Mouse (Mus musculus) embryonic facial prominence, embryonic 13.5 days (tissue): Measurements from ENCODE around the gene Cct7. TPM values are rescaled to one million over a fixed set of nuclear protein-coding genes. Genes with fewer than 3 reads are reported as not detected.

Source experiments
- ATAC-seq: fragments of 200-750 bp; cut with Nextera tagmentation; 2 replicates; pipeline ENCODE4 v1.8.0; 2017; ENCODE audit warnings: low read depth; ENCODE audit not compliant: insufficient number of reproducible peaks, insufficient read depth, low FRiP score, low TSS enrichment
- H3K27ac ChIP-seq: fragments of 300-500 bp; sonication (generic); 2 replicates; pipeline ENCODE4 v1.5.1; 2015; ENCODE audit warnings: moderate library complexity, mild to moderate bottlenecking, inconsistent platforms
- H3K27me3 ChIP-seq: fragments of 300-500 bp; sonication (generic); 2 replicates; pipeline ENCODE4 v1.6.1; 2015; ENCODE audit warnings: mild to moderate bottlenecking, inconsistent platforms
- H3K36me3 ChIP-seq: fragments of 300-500 bp; sonication (generic); 2 replicates; pipeline ENCODE4 v1.6.1; 2015; ENCODE audit warnings: mild to moderate bottlenecking, inconsistent platforms
- H3K4me1 ChIP-seq: fragments of 300-500 bp; sonication (generic); 2 replicates; pipeline ENCODE4 v1.6.1; 2015; ENCODE audit warnings: inconsistent platforms
- H3K4me2 ChIP-seq: fragments of 300-500 bp; sonication (generic); 2 replicates; pipeline ENCODE4 v1.6.1; 2015; ENCODE audit warnings: moderate library complexity, mild to moderate bottlenecking, inconsistent platforms
- H3K4me3 ChIP-seq: fragments of 300-500 bp; sonication (generic); 2 replicates; pipeline ENCODE4 v1.5.1; 2015; ENCODE audit warnings: mild to moderate bottlenecking, inconsistent platforms
- H3K9ac ChIP-seq: fragments of 300-500 bp; sonication (generic); 2 replicates; pipeline ENCODE4 v1.6.1; 2015; ENCODE audit warnings: mild to moderate bottlenecking, inconsistent platforms
- H3K9me3 ChIP-seq: fragments of 300-500 bp; sonication (generic); 2 replicates; pipeline ENCODE4 v1.6.1; 2016; ENCODE audit warnings: inconsistent platforms
- WGBS: fragments of 180-500 bp; shearing (Covaris S2); methylation state at CpG from one replicate; pipeline ENCODE4 v1.1.7; 2015; ENCODE audit warnings: mixed read lengths; 5-methylcytosine and 5-hydroxymethylcytosine counted together
- polyA plus RNA-seq: library from polyadenylated mRNA; unstranded; fragments of >200 nt; fragmentation: Nextera tagmentation; extraction: Ambion mirVana; gene quantifications from 2 replicates; pipeline ENCODE4 v1.2.1, GENCODE M21; 2015

The Cct7 gene
- polyA plus RNA-seq, 1 experiment from 2014 or later, result 471 TPM

DNA sequence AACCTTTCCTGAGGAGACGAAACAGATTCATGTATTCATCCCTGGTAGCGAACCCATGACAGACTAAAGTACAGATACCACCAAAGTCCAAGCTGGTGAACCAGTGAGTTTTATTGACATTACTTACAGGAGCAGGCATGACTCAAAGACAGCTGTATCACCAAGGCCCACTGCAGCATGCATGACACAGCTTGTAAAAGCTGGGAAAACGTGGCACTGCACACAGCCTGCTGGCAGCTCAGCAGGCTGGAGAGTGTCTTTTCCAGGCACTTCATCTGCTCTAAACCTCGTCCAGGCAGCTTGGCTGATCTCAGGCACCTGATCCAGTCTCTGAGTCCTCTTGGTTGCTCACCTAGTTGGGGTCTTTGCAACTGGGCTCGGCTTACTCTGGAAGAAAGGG, 57.3 kb downstream of the Cct7 start:
- Histone ChIP-seq H3K36me3 (no peaks in the 10 kb centered on the region), H3K4me2 (no peak overlapping the region), H3K9ac (no peak overlapping the region), H3K27ac (no peak overlapping the region), H3K27me3 (peaks cover 93% of the 10 kb centered on the region), H3K4me3 (no peak overlapping the region), H3K4me1 (peaks cover 26% of the 10 kb centered on the region), H3K9me3 (no peaks in the 10 kb centered on the region)
- 41% methylated on average over 5 of the region's 5 CpGs for WGBS
- no peak for ATAC-seq

DNA sequence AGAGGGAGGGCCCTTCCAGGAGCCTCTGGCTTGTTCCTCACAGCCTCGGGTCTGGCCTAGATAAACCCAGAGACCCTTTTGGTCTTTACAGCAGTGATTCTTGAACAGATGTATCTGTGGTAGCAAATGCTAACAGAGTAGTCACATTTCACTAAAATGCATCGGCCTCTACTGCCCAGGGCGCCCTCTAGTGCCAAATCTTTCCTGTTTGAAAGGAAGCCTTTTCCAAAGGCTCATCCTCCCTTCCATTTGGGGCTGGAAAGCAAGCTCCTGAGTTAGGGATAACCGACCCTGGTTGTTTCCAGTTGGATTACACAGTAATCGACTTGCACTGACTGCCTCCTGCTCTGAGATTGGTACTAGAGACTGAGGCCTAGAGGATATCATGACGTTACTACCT, 59.2 kb downstream of the Cct7 start:
- peaks cover 93% of the 10 kb centered on the region for H3K27me3 ChIP-seq
- H3K4me1 ChIP-seq, result peaks cover 30% of the 10 kb centered on the region
- WGBS, result 2% methylated on average over 6 of the region's 6 CpGs
- H3K27ac ChIP-seq, result no peak overlapping the region
- H3K9ac ChIP-seq, result no peak overlapping the region
- no peak for ATAC-seq
- H3K9me3 ChIP-seq, result no peaks in the 10 kb centered on the region
- no peak overlapping the region for H3K4me3 ChIP-seq
- H3K36me3 ChIP-seq, result no peaks in the 10 kb centered on the region
- no peak overlapping the region for H3K4me2 ChIP-seq

DNA sequence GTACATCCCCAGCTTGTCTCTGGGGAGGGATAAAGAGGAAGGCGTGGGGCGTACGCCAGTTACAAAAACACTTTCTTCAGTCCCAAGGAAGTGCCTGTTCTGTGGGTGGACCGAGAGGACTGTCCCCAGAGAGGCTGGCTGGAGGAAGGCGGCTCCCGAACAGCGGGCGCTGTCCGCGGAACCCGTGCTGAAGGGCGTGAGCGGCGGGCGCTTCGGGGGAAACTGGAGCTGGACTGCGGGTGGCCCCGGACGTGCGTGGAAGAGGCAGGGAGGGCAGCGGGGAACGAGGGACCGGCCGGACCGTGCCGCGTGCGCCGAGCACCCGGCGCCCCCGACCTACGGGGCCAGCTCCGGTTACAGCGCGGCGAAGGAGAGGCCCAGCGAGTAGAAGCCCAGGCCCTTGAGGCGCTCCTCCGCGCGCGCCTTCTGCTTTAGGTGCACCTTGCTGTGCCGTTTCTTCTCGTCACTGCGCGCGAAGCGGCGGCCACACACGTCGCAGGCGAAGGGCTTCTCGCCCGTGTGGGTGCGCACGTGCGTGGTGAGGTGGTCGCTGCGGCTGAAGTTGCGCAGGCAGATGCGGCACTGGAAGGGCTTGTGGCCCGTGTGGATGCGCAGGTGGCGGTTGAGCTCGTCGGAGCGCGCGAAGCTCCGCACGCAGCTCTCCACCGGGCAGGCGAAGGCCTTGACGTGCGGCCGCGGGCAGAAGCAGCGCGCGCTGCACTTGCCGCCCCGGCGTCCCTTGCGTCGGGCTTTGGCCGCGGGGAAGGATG, 60.2 kb downstream of the Cct7 start:
- WGBS, result under 1% methylated on average over 87 of the region's 88 CpGs
- no peak; the same call in 1 of the 2 replicates for ATAC-seq

DNA sequence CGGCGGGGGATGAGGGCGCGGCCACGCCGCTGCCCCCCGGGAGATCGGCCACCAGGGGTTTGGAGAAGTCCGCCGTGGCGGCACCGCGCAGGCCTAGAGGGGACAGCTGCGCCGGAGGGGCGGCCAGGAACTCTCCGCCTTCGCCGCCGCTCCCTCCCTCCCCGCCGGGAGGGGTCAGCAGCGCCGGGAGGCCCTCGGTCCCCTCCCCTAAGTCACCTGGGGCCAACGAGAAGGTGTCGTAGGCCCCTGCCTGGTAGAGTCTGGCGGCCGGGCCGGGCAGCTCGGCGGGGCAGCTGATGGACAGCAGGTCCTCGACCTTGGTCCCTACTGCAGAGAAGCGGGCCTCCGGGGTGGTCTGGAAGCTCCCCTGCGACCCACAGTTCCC, 60.7 kb downstream of the Cct7 start:
- Histone ChIP-seq H3K27ac (no peak overlapping the region), H3K4me2 (peak overlapping the region; percentile 87), H3K9ac (no peak overlapping the region), H3K9me3 (no peaks in the 10 kb centered on the region), H3K36me3 (no peaks in the 10 kb centered on the region), H3K27me3 (peaks cover 94% of the 10 kb centered on the region), H3K4me3 (peak overlapping the region; percentile 50), H3K4me1 (peaks cover 30% of the 10 kb centered on the region)
- no peak; the same call in 1 of the 2 replicates for ATAC-seq
- 1% methylated on average over 36 of the region's 36 CpGs for WGBS

More for the DNA sequence above, 60.2 kb downstream of the Cct7 start:
- H3K9me3 ChIP-seq, result no peaks in the 10 kb centered on the region
- H3K4me1 ChIP-seq, result peaks cover 30% of the 10 kb centered on the region
- no peak overlapping the region for H3K27ac ChIP-seq
- H3K4me3 ChIP-seq, result peak overlapping the region; percentile 50
- H3K4me2 ChIP-seq, result peak overlapping the region; percentile 87
- no peaks in the 10 kb centered on the region for H3K36me3 ChIP-seq
- H3K27me3 ChIP-seq, result peaks cover 93% of the 10 kb centered on the region
- H3K9ac ChIP-seq, result no peak overlapping the region

DNA sequence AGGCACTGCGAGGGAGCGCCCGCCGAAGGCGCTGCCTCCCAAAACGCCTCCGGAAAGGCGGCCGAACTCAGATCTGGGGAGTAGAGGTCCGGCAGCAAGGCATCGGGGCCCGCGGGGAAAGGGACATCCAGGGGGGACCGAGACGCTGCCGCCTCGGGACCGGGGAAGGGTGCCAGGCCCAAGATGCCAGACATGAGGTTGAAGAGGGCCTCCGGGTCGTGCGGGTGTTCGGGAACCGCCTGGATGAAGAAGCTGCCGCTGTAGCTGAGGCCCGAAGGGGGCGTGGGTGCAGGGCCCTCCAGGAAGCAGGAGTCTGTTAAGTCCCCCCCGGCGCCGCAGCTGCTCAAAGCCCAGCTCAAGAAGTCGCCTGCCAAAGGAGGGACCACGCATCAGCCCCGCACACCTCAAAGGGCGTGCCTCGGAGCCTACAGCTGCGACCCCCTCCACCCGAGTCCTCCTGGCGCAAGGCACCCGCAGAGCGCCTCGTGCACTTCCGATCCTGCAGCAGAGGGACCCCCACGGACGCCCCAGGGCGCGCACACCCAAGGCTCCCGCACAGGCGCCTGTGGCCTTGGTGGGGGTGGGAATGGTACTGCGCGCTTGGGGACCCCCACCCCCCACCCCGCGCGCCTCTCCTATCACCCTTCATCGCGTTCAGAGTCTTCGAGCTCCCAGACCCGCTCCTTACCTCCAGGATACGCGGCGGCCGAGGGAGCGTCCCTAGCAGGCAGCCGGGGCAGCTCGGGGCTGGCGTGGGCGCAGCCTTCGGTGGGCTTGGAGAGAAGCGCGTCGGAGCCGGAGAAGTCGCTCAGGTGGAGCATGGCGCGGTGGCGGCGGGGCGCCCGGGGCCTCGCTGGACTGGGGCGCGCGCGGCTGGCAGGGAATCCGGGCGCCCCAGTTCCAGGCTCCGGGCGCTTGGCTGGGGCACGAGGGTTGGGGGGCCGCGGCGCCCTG, 61.5 kb downstream of the Cct7 start:
- no peak overlapping the region for H3K27ac ChIP-seq
- peak overlapping the region; percentile 87 for H3K4me2 ChIP-seq
- peaks cover 30% of the 10 kb centered on the region for H3K4me1 ChIP-seq
- peak overlapping the region; percentile 50 for H3K4me3 ChIP-seq
- peaks cover 92% of the 10 kb centered on the region for H3K27me3 ChIP-seq
- H3K36me3 ChIP-seq, result no peaks in the 10 kb centered on the region
- under 1% methylated on average over 87 of the region's 90 CpGs for WGBS
- H3K9ac ChIP-seq, result no peak overlapping the region
- peak; percentile 65; the same call in 1 of the 2 replicates for ATAC-seq
- H3K9me3 ChIP-seq, result no peaks in the 10 kb centered on the region

DNA sequence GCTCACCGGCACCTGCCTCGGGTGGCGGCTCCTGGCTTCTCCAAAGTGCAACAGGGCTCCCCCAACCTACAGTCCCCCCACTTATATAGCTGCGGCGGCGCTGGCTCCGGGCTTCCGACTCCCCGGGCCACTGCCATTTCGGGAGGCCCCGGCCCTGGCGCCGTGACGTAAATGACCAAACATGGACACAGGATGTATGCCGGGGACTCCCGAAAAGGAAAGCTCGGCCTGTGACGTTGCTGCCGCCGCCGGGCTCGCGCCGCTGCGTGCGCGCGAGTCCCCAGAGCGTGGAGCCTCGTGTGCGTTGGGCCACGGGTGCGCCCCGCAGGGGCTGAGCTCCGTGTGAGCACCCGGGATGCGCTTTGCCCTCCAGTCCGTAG, 62.2 kb downstream of the Cct7 start, which contains the start of gene Egr4:
Egr4 (minus strand) TSS at position 59 of the 380 bp plus-strand sequence.
- WGBS, result under 1% methylated on average over 38 of the region's 38 CpGs
- 0 out of 2 replicates have a peak, but pooled peaks have one; percentile 5 for ATAC-seq
- H3K27ac ChIP-seq, result no peak within 1 kb of the TSS
- no peaks in the 10 kb centered on the region for H3K9me3 ChIP-seq
- no peak within 1 kb of the TSS for H3K9ac ChIP-seq
- H3K4me1 ChIP-seq, result peaks cover 30% of the 10 kb centered on the region
- H3K4me3 ChIP-seq, result peak within 1 kb of the TSS; percentile 50
- peaks cover 95% of the 10 kb centered on the region for H3K27me3 ChIP-seq
- no peaks in the 10 kb centered on the region for H3K36me3 ChIP-seq
- H3K4me2 ChIP-seq, result peak within 1 kb of the TSS; percentile 87

DNA sequence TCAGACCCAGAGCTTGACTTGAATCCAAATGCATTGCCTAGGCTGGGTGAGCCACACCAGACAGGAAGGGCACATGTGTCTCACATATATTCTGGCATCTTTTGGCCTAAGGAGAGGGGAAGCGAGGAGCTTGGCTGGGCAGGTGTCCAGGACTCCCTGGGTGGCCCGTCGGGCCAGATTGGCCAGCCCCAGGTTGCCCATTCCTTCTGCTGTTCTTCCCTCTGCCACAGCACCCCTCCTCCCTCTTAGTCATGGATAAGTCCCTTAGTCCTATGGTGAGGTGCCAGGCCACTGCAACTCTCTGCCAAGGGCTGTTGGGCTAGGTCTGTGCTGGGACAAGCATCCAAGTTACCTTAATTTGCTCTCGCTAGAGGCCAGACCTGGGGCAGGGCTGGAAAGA, 64.6 kb downstream of the Cct7 start:
- Histone ChIP-seq H3K36me3 (no peaks in the 10 kb centered on the region), H3K4me2 (no peak overlapping the region)

More for the DNA sequence above, 64.6 kb downstream of the Cct7 start:
- Histone ChIP-seq H3K9me3 (no peaks in the 10 kb centered on the region), H3K27ac (no peak overlapping the region), H3K4me1 (peaks cover 30% of the 10 kb centered on the region), H3K9ac (no peak overlapping the region), H3K27me3 (peaks cover 76% of the 10 kb centered on the region), H3K4me3 (no peak overlapping the region)
- no peak for ATAC-seq
- 78% methylated on average over 4 of the region's 4 CpGs for WGBS

Other genes with a start within 250 kb of the Cct7 start
- 7.0 and 8.2 TPM in 2 replicates for gene Sfxn5, start 118.1 kb upstream of the Cct7 start, polyA plus RNA-seq
- 13.6 and 14.7 TPM in 2 replicates for gene Rab11fip5, start 76.9 kb upstream of the Cct7 start, polyA plus RNA-seq
- not detected in 2 replicates for gene Noto, start 27.6 kb upstream of the Cct7 start, polyA plus RNA-seq
- gene Smyd5, start 19.5 kb upstream of the Cct7 start, polyA plus RNA-seq, result 56.2 and 59.1 TPM in 2 replicates
- 31.7 and 34.9 TPM in 2 replicates for gene Pradc1, start 456 bp downstream of the Cct7 start, polyA plus RNA-seq
- gene Fbxo41, start 51.5 kb downstream of the Cct7 start, polyA plus RNA-seq, result 0.36 and 0.42 TPM in 2 replicates
- not detected in 2 replicates for gene Egr4, start 62.1 kb downstream of the Cct7 start, polyA plus RNA-seq
- gene Alms1, start 136.0 kb downstream of the Cct7 start, polyA plus RNA-seq, result 5.7 and 7.6 TPM in 2 replicates